Mouse (Mus musculus) ES-E14 (cell line): Measurements from ENCODE around the gene Ly75.

Experiments
- HCFC1 ChIP-seq: IDR thresholded peaks from 2 replicates; pipeline ENCODE4 v1.6.1; 2012; ENCODE audit warnings: low read length, inconsistent platforms, borderline replicate concordance; ENCODE audit not compliant: insufficient read depth
- MAFK ChIP-seq: IDR thresholded peaks from 2 replicates; pipeline ENCODE4 v1.6.1; 2014; ENCODE audit warnings: mild to moderate bottlenecking, low read depth, low read length, inconsistent platforms; ENCODE audit not compliant: insufficient read depth
- ZC3H11A ChIP-seq: IDR thresholded peaks from 2 replicates; pipeline ENCODE4 v1.6.1; 2012; ENCODE audit warnings: low read depth, mild to moderate bottlenecking, inconsistent platforms, low read length, borderline replicate concordance

GRCm38 (mm10) chr2:60359796-60360195 is 23.3 kb downstream of the Ly75 start:
- TF ChIP-seq MAFK (no peak), HCFC1 (no peak), ZC3H11A (no peak)
